Mouse (Mus musculus) myocyte (in vitro differentiated cells): ENCODE results near the gene Cyp19a1.

Experiments
- CEBPB ChIP-seq: IDR thresholded peaks from 2 replicates; pipeline ENCODE4 v1.6.1; 2011; ENCODE audit warnings: mild to moderate bottlenecking, moderate library complexity; ENCODE audit not compliant: poor library complexity, insufficient read depth, severe bottlenecking
- E2F4 ChIP-seq: IDR thresholded peaks from one replicate; pipeline ENCODE4 v1.6.1; 2011; ENCODE audit warnings: mild to moderate bottlenecking, control low read depth, moderate library complexity; ENCODE audit not compliant: insufficient read depth
- MAX ChIP-seq: IDR thresholded peaks from one replicate; pipeline ENCODE4 v1.6.1; 2011; ENCODE audit warnings: low read depth, mild to moderate bottlenecking, control low read depth
- MYOD1 ChIP-seq, 3 experiments: IDR thresholded peaks; one replicate each; pipeline ENCODE4 v1.6.1; 2011; ENCODE audit warnings: control low read depth in 2 of 3, low read depth in 2 of 3, mild to moderate bottlenecking in 2 of 3, moderate library complexity in 1 of 3; ENCODE audit not compliant: insufficient read length in 2 of 3, control insufficient read depth in 1 of 3
- MYOG ChIP-seq, 3 experiments: IDR thresholded peaks; one replicate each; pipeline ENCODE4 v1.6.1; 2011; ENCODE audit warnings: control low read depth in 2 of 3, low read depth in 2 of 3, mild to moderate bottlenecking in 2 of 3; ENCODE audit not compliant: insufficient read length in 2 of 3, control insufficient read depth in 1 of 3, insufficient read depth in 1 of 3
- POLR2A ChIP-seq: IDR thresholded peaks from one replicate; pipeline ENCODE4 v1.6.1; 2011; ENCODE audit warnings: low read depth, mild to moderate bottlenecking, control low read depth, moderate library complexity; ENCODE audit not compliant: insufficient read length
- POLR2AphosphoS2 ChIP-seq: IDR thresholded peaks from one replicate; pipeline ENCODE4 v1.6.1; 2011; ENCODE audit warnings: low read depth, control low read depth; ENCODE audit not compliant: insufficient read length
- REST ChIP-seq: IDR thresholded peaks from one replicate; pipeline ENCODE4 v1.6.1; 2011; ENCODE audit warnings: mild to moderate bottlenecking, control low read depth, moderate library complexity; ENCODE audit not compliant: insufficient read depth, insufficient read length
- SRF ChIP-seq: IDR thresholded peaks from one replicate; pipeline ENCODE4 v1.6.1; 2011; ENCODE audit warnings: low read depth; ENCODE audit not compliant: control insufficient read depth, insufficient read length
- TCF12 ChIP-seq: IDR thresholded peaks from one replicate; pipeline ENCODE4 v1.6.1; 2011; ENCODE audit warnings: mild to moderate bottlenecking, control low read depth; ENCODE audit not compliant: poor library complexity, insufficient read depth, severe bottlenecking
- USF1 ChIP-seq: IDR thresholded peaks from one replicate; pipeline ENCODE4 v1.6.1; 2011; ENCODE audit warnings: low read depth, mild to moderate bottlenecking, control low read depth, moderate library complexity

GRCm38 (mm10) chr9:54279046-54279589 lies 11.2 kb upstream of the Cyp19a1 start:
- TF ChIP-seq POLR2A, result no peak
- TF ChIP-seq CEBPB, result no peak
- no peak for TF ChIP-seq USF1
- TF ChIP-seq POLR2AphosphoS2, result no peak
- TF ChIP-seq MYOD1 (IDR thresholded peaks at IDR 0.05; ENCODE audit: control insufficient read depth in 1 of 3, insufficient read length in 2 of 3, low read depth in 2 of 3), result no peak
- TF ChIP-seq REST, result no peak
- no peak for TF ChIP-seq SRF
- TF ChIP-seq TCF12, result no peak
- no peak for TF ChIP-seq E2F4
- no peak for TF ChIP-seq MYOG (IDR thresholded peaks at IDR 0.05; ENCODE audit: control insufficient read depth in 1 of 3, insufficient read depth in 1 of 3, insufficient read length in 2 of 3, low read depth in 2 of 3)
- no peak for TF ChIP-seq MAX
